ENCODE assay signal across 7 mouse cellular contexts in genomic region chr7:121706411-121707072, GRCm38 (mm10). TPM values are rescaled to one million over a fixed set of nuclear protein-coding genes. Genes with fewer than 3 reads are reported as not detected.
A peak's percentile ranks its signal among the peaks of the same experiment; 100 is the strongest.
DNase-seq lines count a peak whose midpoint lies in the region.

No protein-coding gene starts in this region.

- intact Hi-C loops in left cerebral cortex, postnatal 4 days (cut with DNase I), result no loop called here

- peak; percentile 65 to 86 for DNase-seq in adrenal gland, adult (ENCODE audit: inconsistent age in 2 of 2, low spot score in 1 of 2)
- peak; percentile 56 to 71 for DNase-seq in cerebellum, postnatal 36 days
- peak; percentile 61 for DNase-seq in gastrocnemius, postnatal 10 days
- peak; percentile 51 for DNase-seq in induced T-regulatory cell, adult 2 months (ENCODE audit: low read depth)
- peak; percentile 57 for DNase-seq in left cerebral cortex, postnatal 4 days
- peak; percentile 31 for DNase-seq in mesoderm, embryonic 11.5 days (ENCODE audit: low read depth, low spot score)
- peak; percentile 18 for DNase-seq in skeletal muscle tissue, adult 2 months (ENCODE audit: low read depth, low spot score)

RNA-seq across cellular contexts. Expression of gene Usp31, which starts 0.5 kb away (rescaled TPM):
- total RNA-seq in gastrocnemius, postnatal 10 days (2021), result 1 to 10 TPM; 4.2 to 5.6 TPM
- total RNA-seq in left cerebral cortex, postnatal 4 days (2021), result 10 to 100 TPM; 36.3 to 38.1 TPM

RNA-seq across cellular contexts. Expression of gene Scnn1g, which starts 27.7 kb away (rescaled TPM):
- total RNA-seq in gastrocnemius, postnatal 10 days (2021), result not detected
- total RNA-seq in left cerebral cortex, postnatal 4 days (2021), result not detected

Comparison
In these comparisons a context has a peak if more than half of its experiments do, and no peak if none do; other contexts are left out.
1. Peak in every context shown above with its lines: DNase-seq.
2. DNase-seq: peak in every context shown above with its lines; median percentile 76 in adrenal gland, adult; 64 in cerebellum, postnatal 36 days; 61 in gastrocnemius, postnatal 10 days; 57 in left cerebral cortex, postnatal 4 days; 51 in induced T-regulatory cell, adult 2 months; 31 in mesoderm, embryonic 11.5 days; 18 in skeletal muscle tissue, adult 2 months.
3. RNA of gene Usp31, which starts 0.5 kb away (total RNA-seq): 36.3 to 38.1 TPM in left cerebral cortex, postnatal 4 days; 4.2 to 5.6 TPM in gastrocnemius, postnatal 10 days; every median in the first group is over 4 times any median in the second.